Mouse (Mus musculus): ENCODE results near the gene Dhrs2.

Gene Dhrs2

DNA sequence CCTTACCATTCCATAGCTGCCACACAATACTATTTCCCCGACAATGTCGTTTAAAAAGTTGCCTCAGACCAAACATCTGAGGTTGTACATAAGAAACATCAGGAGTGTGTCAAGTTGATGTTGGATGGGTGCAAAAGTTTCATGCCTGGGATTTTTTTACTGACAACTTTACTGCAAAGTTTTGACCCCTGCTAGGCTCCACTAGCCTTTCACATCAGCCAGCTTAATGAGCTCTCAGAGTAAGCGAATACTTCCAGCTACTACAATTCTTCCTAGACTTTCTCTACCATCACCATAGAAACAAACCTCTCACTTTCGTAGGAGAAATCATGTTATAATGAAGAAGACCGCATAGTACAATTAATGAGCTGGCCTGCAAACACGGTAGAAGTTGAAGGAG, 26.5 kb downstream of the Dhrs2 start:
- DNase-seq (ENCODE audit: low spot score in 2 of 2): no peak

DNA sequence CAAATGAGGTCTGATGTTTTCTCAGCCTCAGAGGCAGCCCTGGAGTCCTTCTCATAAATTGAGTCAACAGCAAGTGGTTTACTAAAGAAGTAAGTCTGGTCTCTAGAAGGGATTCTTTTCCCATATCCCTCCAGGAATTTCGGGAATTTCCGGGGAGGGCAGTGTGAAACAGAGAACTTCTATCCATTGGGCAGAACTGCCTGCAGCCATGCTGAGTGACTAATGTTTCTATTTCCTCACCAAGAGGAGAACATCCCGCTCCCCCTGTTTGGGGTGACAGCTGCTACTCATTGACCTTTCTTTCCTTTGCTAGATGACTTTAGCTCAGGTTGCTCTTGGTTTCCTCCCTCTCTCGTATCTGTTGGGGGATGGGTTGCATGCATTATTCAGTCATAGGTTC, 31.8 kb downstream of the Dhrs2 start:
- no peak for DNase-seq (ENCODE audit: low spot score in 2 of 2)

DNA sequence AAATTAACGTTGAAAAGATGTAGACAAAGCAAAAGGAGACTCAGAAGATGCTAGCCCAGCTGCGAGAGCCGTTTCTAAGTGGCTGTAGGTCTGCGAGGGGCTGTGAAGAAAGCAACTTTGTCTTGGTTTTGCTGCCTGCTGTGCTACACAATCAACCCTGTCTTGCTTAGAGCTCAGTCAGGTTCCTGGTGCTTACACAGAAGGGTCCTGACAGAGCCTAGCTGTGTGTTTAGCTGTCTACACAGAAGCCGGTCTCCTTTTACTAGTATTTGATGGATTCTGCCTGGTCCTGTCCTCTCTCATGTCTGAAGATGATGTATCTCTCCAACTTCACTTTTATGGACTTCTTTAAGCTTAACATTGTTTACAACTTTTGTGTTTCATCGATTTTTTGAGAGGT, 33.6 kb downstream of the Dhrs2 start:
- DNase-seq (ENCODE audit: low spot score in 2 of 2): no peak

DNA sequence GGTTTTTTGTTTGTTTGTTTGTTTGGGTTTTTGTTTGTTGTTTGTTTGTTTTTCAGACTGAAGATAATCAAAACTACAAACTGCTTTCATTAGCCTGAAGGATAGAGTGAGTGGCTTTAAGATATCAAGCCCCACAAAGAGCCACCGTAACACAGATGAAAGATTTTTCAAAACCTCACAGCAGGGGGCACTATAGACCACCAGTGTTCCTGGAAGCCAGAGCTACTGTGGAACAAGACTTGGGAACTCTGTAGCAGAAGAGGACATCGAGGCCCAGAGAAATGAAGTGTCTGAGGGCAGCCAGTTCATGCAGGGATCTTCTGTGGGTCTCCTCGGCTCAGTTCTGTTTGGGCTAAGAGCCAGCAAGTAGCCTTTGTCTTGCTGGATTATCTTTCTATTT, 49.4 kb downstream of the Dhrs2 start:
- DNase-seq (ENCODE audit: low spot score in 2 of 2): peak; percentile 5 to 27

DNA sequence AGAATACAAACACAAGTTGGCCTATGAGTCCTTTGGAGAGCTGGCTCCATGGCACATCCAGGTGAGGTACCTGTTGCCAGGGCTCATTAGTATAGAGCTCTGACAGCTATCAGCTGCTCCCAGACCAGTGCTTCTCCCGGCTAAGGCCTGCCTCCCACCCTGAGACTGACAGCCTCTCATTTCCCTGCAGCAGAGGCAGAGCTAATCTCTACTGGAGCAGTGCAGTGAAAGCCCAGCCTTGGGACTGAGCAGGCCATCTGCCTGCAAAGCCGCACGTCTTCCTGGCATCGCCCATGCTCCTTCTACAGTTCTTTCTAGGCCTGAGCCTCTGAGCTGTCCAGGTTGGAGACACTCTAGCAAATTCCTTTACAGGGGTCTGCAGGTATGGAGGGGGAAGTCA, 51.2 kb downstream of the Dhrs2 start:
- no peak for DNase-seq (ENCODE audit: low spot score in 2 of 2)

DNA sequence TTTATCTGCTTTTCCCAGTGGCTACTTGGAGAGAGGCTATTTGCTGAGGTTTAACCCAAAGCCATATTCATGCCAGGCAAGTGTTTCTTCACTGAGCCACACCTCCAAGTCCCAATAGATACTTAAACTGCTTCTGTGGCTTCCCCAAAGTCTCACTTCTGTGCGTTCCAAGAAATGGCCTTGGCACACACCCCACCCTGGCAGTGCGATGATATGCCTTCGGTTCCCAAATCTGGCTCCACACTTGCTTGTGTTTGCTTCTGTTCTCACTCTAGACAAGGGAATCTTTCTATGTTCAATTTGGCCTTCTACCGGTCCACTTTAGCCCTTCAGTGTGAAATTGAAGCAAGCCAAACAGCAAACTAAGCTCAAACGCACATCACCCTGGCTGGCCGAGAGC, 53.0 kb downstream of the Dhrs2 start:
- DNase-seq (ENCODE audit: low spot score in 2 of 2): no peak

DNA sequence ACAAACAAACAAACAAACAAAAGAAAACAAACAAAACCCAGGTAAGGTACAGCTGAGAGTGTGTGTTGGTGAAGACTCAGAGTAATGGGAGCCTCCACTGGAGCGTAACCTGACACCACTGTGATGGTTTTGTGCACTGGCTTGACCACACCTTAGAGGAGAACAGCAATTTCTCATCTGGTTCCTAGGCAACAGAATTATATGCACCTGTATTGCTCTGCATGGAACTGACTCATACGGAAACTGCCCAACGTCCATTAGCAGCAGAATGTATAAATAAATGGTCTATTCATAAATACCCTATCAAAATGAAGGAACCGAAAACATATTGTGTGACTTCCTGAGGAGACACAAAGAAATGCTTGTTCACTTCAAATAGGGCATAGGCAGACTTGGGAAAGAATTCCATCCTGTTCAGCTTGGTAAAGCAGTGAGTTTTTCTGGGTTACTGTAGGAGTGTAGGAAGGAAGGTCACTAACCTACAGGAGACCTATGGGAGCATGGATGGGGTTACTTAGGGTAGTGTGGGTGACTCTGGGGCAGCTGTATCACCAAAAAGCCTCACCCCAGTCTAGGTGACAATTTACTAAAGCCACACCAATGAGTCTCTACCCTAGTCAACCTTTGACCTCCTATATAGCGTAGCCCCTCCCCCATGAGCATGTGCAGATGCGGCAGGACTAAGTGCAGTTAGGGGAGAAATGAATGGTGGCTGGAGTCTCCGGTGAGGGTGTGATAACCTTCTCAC, 57.7 kb downstream of the Dhrs2 start:
- no peak for DNase-seq (ENCODE audit: low spot score in 2 of 2)

All from heart, adult 9 months (tissue).